Mouse (Mus musculus) liver, embryonic 11.5 days (tissue): Measurements from ENCODE around the gene Fxyd7. TPM values are rescaled to one million over a fixed set of nuclear protein-coding genes. Genes with fewer than 3 reads are reported as not detected.

Experiments used
- ATAC-seq: fragments of 200-750 bp; cut with Nextera tagmentation; replicated peaks from 2 replicates; pipeline ENCODE4 v1.8.0; 2017; ENCODE audit warnings: moderate number of reproducible peaks, mild to moderate bottlenecking, moderate TSS enrichment, moderate library complexity; ENCODE audit not compliant: low FRiP score
- DNase-seq: peaks from one replicate; pipeline ENCODE4 v3.0.0-alpha.2; 2017; ENCODE audit warnings: low spot score
- H3K27ac ChIP-seq: fragments of 300-500 bp; sonication (generic); 2 replicates; pipeline ENCODE4 v1.5.1; 2014; ENCODE audit warnings: mild to moderate bottlenecking, low read depth, low read length, control low read depth
- H3K27me3 ChIP-seq: fragments of 300-500 bp; sonication (generic); replicated peaks from 2 replicates; pipeline ENCODE4 v1.6.1; 2014; ENCODE audit warnings: low read length, mixed read lengths; ENCODE audit not compliant: control insufficient read depth, insufficient read depth
- H3K36me3 ChIP-seq: fragments of 300-500 bp; sonication (generic); 2 replicates; pipeline ENCODE4 v1.6.1; 2014; ENCODE audit warnings: mild to moderate bottlenecking, low read length, moderate library complexity, mixed read lengths; ENCODE audit not compliant: control insufficient read depth, insufficient read depth
- H3K4me1 ChIP-seq: fragments of 300-500 bp; sonication (generic); replicated peaks from 2 replicates; pipeline ENCODE4 v1.6.1; 2014; ENCODE audit warnings: low read length, mixed read lengths; ENCODE audit not compliant: control insufficient read depth, insufficient read depth
- H3K4me2 ChIP-seq: fragments of 300-500 bp; sonication (generic); 2 replicates; pipeline ENCODE4 v1.6.1; 2014; ENCODE audit warnings: mild to moderate bottlenecking, control low read depth, moderate library complexity
- H3K4me3 ChIP-seq: fragments of 300-500 bp; sonication (generic); 2 replicates; pipeline ENCODE4 v1.5.1; 2014; ENCODE audit warnings: low read depth, low read length, control low read depth
- H3K9ac ChIP-seq: fragments of 300-500 bp; sonication (generic); 2 replicates; pipeline ENCODE4 v1.6.1; 2014; ENCODE audit warnings: low read depth, low read length, control low read depth
- H3K9me3 ChIP-seq: fragments of 300-500 bp; sonication (generic); 2 replicates; pipeline ENCODE4 v1.6.1; 2016; ENCODE audit warnings: low read length, inconsistent platforms, mixed read lengths; ENCODE audit not compliant: control insufficient read depth
- WGBS: fragments of 180-500 bp; shearing (Covaris S2); extraction: QIAGEN DNeasy Blood & Tissue Kit; methylation state at CpG from one replicate; pipeline ENCODE4 v1.1.7; 2014; 5-methylcytosine and 5-hydroxymethylcytosine counted together
- polyA plus RNA-seq: library from polyadenylated mRNA; unstranded; fragments of >200 nt; fragmentation: Nextera tagmentation; extraction: Ambion mirVana; gene quantifications from 2 replicates; pipeline ENCODE4 v1.2.1, GENCODE M21; 2014

Gene Fxyd7
- polyA plus RNA-seq, 1 experiment from 2014 or later, result 1.9 TPM

DNA sequence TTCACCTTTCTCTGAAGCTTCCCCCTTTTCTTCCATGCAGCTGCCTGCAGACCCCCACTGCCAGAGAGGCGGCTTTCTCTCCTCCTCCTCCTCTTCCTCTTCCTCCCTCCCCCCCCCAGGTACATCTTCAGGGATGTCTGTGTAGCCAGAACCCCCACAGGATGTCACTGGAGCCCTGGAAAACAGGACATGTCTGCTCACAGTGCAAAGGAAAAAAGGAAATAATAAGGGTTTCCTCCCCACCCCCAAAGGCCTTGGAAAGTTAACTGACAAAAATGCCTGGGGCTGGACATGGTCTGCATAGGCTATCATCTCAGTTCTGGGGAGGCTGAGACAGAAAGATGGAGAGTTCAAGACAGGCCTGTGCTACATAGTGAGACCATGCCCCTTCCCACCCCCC lies 29.8 kb upstream of the Fxyd7 start:
- Histone ChIP-seq H3K4me3 (no peak overlapping the region), H3K4me1 (peaks cover 4% of the 10 kb centered on the region; the same call in 1 of the 2 replicates), H3K27me3 (no peaks in the 10 kb centered on the region), H3K4me2 (no peak overlapping the region), H3K9ac (no peak overlapping the region), H3K36me3 (no peaks in the 10 kb centered on the region), H3K9me3 (no peaks in the 10 kb centered on the region), H3K27ac (no peak overlapping the region)
- DNase-seq, result no peak
- no peak for ATAC-seq
- WGBS, result 46% methylated on average over 1 of the region's 1 CpGs

DNA sequence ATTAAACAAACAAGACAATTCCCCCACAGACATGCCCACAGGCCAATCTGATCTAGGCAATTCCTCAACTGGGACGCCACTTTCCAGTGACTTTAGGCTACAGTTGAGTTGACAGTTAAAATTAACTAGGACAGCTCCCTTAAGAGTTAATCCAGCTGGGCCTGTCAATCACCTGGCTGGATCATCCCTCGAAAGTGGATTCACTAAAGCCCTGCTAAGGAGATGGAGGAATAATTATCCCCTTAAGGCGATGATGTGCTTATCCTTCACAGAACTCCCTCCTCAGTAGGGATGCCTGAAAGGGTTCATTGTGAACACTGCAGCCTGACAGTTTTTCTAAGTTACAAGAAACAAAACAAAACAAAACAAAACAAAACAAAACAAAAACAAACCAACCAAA lies 29.3 kb upstream of the Fxyd7 start:
- Histone ChIP-seq H3K4me2 (no peak overlapping the region), H3K27ac (no peak overlapping the region), H3K27me3 (no peaks in the 10 kb centered on the region), H3K9me3 (no peaks in the 10 kb centered on the region), H3K36me3 (no peaks in the 10 kb centered on the region), H3K4me3 (no peak overlapping the region), H3K4me1 (peaks cover 4% of the 10 kb centered on the region; the same call in 1 of the 2 replicates), H3K9ac (no peak overlapping the region)
- 68% methylated on average over 3 of the region's 3 CpGs for WGBS
- DNase-seq (no peak), ATAC-seq (no peak)

DNA sequence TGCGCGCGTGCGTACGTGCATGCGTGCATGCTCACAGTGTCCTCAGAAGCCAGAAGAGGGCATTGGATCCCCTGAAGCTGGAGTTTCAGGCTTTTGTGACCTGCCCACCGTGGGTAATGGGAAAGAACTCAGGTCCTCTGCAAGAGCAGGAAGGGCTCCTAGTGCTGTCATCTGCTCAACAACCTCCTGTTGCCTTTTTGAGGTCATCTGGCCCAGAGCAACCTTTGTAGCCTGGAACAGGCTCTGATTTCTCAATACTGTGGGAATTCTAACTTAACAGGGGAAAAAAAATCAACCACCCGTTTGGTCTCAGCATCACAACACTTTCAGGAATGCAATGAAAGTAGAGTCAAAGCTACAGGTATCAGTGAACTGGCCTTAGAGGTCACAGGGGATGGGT lies 28.4 kb upstream of the Fxyd7 start:
- H3K4me1 ChIP-seq, result no peaks in the 10 kb centered on the region; the same call in 1 of the 2 replicates
- H3K4me2 ChIP-seq, result no peak overlapping the region
- no peak overlapping the region for H3K27ac ChIP-seq
- no peaks in the 10 kb centered on the region for H3K36me3 ChIP-seq
- no peaks in the 10 kb centered on the region for H3K27me3 ChIP-seq
- ATAC-seq (no peak), DNase-seq (no peak)
- WGBS, result 84% methylated on average over 8 of the region's 8 CpGs
- H3K9me3 ChIP-seq, result no peaks in the 10 kb centered on the region
- H3K9ac ChIP-seq, result no peak overlapping the region
- H3K4me3 ChIP-seq, result no peak overlapping the region

DNA sequence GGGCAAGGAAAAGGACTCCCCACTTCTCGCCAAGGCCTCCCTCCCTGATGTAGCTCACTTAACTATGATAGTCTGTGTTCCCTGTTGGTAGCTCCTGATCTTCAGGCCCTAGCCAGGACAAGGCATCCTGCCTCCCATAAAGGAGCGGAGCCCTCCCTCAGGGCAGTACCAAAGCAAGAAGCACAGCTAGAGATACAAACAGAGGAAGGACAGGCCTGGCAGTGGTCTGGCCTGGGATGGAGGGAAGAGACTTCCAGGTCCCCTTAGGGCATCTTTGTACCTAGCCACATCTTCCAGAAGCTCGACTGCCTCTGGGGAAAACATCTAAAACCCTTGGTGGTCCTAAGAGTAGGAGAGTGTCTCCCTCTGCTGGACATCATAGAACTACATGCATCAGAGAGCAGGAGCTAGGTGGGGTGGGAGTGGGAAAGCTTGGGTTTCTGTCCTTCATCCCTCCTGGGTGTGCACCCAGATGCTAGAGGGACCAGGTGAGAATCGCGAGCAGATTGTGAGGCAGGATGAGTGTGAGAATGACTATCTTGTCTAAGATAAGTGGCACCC lies 26.7 kb upstream of the Fxyd7 start:
- no peak overlapping the region for H3K27ac ChIP-seq
- no peaks in the 10 kb centered on the region for H3K4me1 ChIP-seq
- DNase-seq, result no peak
- ATAC-seq, result no peak; the same call in 1 of the 2 replicates
- H3K9ac ChIP-seq, result no peak overlapping the region
- no peaks in the 10 kb centered on the region for H3K9me3 ChIP-seq
- H3K4me3 ChIP-seq, result no peak overlapping the region
- H3K36me3 ChIP-seq, result no peaks in the 10 kb centered on the region
- no peaks in the 10 kb centered on the region; the same call in 1 of the 2 replicates for H3K27me3 ChIP-seq
- H3K4me2 ChIP-seq, result no peak overlapping the region
- 37% methylated on average over 5 of the region's 5 CpGs for whole genome bisulfite sequencing

DNA sequence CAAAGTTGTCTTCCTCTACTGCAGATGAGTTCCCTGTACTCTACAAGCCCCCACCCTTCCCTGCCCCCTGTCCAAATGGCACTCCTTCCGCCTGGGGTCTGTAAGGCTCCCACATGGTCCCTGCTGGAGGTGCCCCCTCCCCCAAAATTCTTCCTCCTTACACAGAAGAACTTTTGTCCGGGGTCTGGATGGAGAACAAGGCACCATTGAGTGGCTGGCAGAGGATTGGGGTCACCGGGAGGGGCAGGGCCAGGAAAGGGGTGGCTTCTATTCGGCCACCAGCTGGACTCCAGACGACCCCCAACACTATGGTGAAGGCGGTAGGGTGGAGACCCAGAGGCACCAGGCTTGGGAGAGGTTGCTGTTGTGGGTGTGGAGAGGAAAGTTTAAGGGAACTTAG lies 26.2 kb upstream of the Fxyd7 start:
- H3K4me2 ChIP-seq, result no peak overlapping the region
- no peaks in the 10 kb centered on the region for H3K4me1 ChIP-seq
- no peaks in the 10 kb centered on the region for H3K9me3 ChIP-seq
- H3K27ac ChIP-seq, result no peak overlapping the region
- 71% methylated on average over 6 of the region's 6 CpGs for WGBS
- no peak for DNase-seq
- no peak overlapping the region for H3K4me3 ChIP-seq
- no peak for ATAC-seq
- H3K27me3 ChIP-seq, result no peaks in the 10 kb centered on the region; the same call in 1 of the 2 replicates
- H3K9ac ChIP-seq, result no peak overlapping the region
- H3K36me3 ChIP-seq, result no peaks in the 10 kb centered on the region

DNA sequence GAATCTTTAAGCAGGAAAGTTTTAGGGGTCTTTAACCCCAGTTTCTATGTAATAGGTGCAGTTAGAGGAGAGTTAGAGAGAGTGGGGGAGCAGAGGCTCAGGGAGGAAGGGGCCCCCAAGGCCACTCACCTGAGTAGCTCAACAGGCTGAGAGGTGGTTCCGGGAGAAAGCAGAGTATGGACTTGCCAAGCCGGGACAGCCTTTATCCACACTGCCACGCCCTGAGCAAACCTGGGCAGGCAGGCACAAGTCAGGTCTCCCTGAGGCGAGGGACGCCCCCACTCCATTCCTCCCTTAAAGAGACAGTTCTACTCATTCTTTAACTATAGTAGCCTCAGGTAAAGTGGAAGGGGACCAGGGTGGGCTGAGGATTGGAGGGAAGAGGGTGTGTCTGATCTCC lies 25.2 kb upstream of the Fxyd7 start, which contains the start of gene Fxyd3:
Fxyd3 (minus strand) TSS at position 213 of the 400 bp plus-strand sequence.
- no peak within 1 kb of the TSS for H3K4me2 ChIP-seq
- no peaks in the 10 kb centered on the region for H3K36me3 ChIP-seq
- H3K27ac ChIP-seq, result no peak within 1 kb of the TSS
- H3K9me3 ChIP-seq, result no peaks in the 10 kb centered on the region
- H3K9ac ChIP-seq, result no peak within 1 kb of the TSS
- H3K4me1 ChIP-seq, result no peaks in the 10 kb centered on the region
- whole genome bisulfite sequencing, result 38% methylated on average over 5 of the region's 5 CpGs
- DNase-seq (no peak), ATAC-seq (no peak)
- H3K27me3 ChIP-seq, result no peaks in the 10 kb centered on the region; the same call in 1 of the 2 replicates
- H3K4me3 ChIP-seq, result no peak within 1 kb of the TSS

DNA sequence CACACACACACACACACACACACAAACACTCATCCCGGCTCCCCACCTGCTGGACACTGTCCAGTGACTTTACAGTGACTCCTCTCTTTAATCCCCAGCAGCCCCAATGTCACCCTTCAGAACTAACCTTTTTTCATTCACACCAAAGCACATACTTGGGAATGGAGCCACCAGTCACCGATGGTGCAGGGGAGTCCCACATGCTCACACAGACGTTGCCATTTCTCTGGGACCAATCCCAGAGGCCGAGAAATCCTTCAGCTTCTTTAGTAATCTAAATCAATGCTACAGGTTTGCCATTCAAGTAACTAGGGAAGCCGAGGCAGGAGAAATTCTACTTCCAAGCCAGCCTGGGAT lies 23.4 kb upstream of the Fxyd7 start:
- no peak overlapping the region for H3K9ac ChIP-seq
- no peaks in the 10 kb centered on the region; the same call in 1 of the 2 replicates for H3K27me3 ChIP-seq
- H3K27ac ChIP-seq, result no peak overlapping the region
- ATAC-seq (no peak), DNase-seq (no peak)
- WGBS, result 75% methylated on average over 5 of the region's 5 CpGs
- no peaks in the 10 kb centered on the region for H3K36me3 ChIP-seq
- no peaks in the 10 kb centered on the region for H3K4me1 ChIP-seq
- H3K4me3 ChIP-seq, result no peak overlapping the region
- no peaks in the 10 kb centered on the region for H3K9me3 ChIP-seq
- H3K4me2 ChIP-seq, result no peak overlapping the region

DNA sequence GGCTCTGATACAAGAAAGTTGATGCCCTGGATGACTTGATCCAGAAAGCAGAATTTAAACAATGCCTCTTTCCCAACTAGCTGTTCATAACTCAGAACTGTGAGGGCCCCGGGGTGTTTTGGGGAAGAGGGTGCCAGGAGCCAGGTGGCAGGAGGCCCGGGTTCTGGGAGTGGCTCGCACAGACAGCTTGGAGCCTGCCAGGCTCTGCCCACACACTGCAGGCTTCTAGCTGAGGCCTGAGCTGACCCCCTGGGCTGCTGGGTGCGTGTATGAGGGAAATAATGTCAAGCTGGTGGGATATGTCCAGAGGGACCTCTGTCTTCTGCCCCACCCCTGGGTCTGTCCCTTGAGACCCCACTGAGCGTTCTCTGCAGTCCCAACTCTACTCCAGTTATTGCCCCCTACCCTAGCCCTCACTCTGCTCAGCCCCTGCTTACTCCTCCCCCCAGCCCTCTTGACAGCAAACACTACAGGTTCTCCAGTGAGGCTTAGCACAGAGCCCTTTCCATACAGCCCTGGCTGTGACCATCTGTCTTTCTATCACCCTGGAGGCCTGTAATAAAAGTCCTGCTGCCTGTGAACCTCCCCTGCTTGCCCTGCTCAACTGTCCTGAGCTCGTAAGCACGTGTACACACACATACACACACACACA lies 22.9 kb upstream of the Fxyd7 start:
- H3K27me3 ChIP-seq, result no peaks in the 10 kb centered on the region; the same call in 1 of the 2 replicates
- ATAC-seq (no peak), DNase-seq (no peak)
- no peaks in the 10 kb centered on the region for H3K4me1 ChIP-seq
- H3K27ac ChIP-seq, result no peak overlapping the region
- H3K9ac ChIP-seq, result no peak overlapping the region
- H3K4me2 ChIP-seq, result no peak overlapping the region
- H3K9me3 ChIP-seq, result no peaks in the 10 kb centered on the region
- no peaks in the 10 kb centered on the region for H3K36me3 ChIP-seq
- no peak overlapping the region for H3K4me3 ChIP-seq
- 66% methylated on average over 7 of the region's 7 CpGs for WGBS

DNA sequence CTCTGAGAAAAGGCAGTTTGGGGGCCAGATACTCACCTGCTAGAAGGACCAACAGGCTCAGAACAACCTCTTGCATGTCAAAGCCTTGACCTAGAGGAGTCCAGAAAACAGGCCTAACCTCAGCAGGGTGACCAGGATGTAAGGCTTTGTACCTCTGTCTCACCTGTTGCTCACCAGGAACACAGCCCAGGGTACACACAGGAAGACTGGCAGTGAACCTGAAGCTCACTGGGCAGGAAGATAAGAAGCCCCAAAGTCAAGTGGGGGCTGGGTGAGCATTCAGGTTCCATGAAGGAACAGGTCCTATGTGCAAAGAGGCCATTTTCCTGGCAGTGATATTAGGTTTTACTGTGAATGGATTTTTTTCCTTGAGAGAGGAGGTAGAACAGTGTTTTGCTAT lies 22.3 kb upstream of the Fxyd7 start:
- Histone ChIP-seq H3K4me3 (no peak overlapping the region), H3K36me3 (no peaks in the 10 kb centered on the region), H3K27ac (no peak overlapping the region), H3K4me1 (no peaks in the 10 kb centered on the region), H3K9ac (no peak overlapping the region), H3K27me3 (no peaks in the 10 kb centered on the region; the same call in 1 of the 2 replicates), H3K9me3 (no peaks in the 10 kb centered on the region), H3K4me2 (no peak overlapping the region)
- DNase-seq (no peak), ATAC-seq (no peak)
